Mouse (Mus musculus) ES-E14 (cell line): ENCODE results near the gene Rnpepl1.

Experiments used
- CHD2 ChIP-seq: IDR thresholded peaks from 2 replicates; pipeline ENCODE4 v1.6.1; 2014; ENCODE audit warnings: mild to moderate bottlenecking, low read depth, low read length, inconsistent platforms
- HCFC1 ChIP-seq: IDR thresholded peaks from 2 replicates; pipeline ENCODE4 v1.6.1; 2012; ENCODE audit warnings: low read length, inconsistent platforms, borderline replicate concordance; ENCODE audit not compliant: insufficient read depth
- MAFK ChIP-seq: IDR thresholded peaks from 2 replicates; pipeline ENCODE4 v1.6.1; 2014; ENCODE audit warnings: mild to moderate bottlenecking, low read depth, low read length, inconsistent platforms; ENCODE audit not compliant: insufficient read depth
- ZC3H11A ChIP-seq: IDR thresholded peaks from 2 replicates; pipeline ENCODE4 v1.6.1; 2012; ENCODE audit warnings: low read depth, mild to moderate bottlenecking, inconsistent platforms, low read length, borderline replicate concordance

DNA sequence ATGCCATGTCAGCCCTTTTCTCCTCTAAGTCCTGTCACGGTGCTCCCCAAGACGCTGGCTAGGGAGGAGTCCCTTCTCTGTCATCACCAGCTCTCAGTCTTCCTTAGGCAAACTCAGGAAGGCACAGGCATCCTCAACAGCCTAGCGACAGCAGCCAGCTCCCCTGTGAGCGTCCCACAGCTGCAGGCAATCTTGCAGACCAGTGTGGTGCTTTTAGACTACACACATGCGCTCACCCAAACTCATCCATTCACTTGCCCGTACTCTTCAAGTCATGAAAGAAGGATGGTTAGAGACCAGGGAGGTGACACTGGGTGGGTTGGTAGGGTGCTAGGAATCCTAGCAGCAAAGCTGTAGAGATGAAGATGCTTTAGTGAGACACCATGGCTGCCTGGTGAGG is 49.1 kb upstream of the Rnpepl1 start:
- TF ChIP-seq MAFK, result no peak
- TF ChIP-seq CHD2, result no peak
- TF ChIP-seq HCFC1, result no peak
- TF ChIP-seq ZC3H11A, result no peak
